Mouse (Mus musculus): ENCODE data around the gene Esrrg. TPM values are rescaled to one million over a fixed set of nuclear protein-coding genes. Genes with fewer than 3 reads are reported as not detected.

The Esrrg gene
- polyA plus RNA-seq, 1 experiment from 2014 or later: 1.0 TPM

- no peaks in the 10 kb centered on the region for H3K36me3 ChIP-seq
- H3K27ac ChIP-seq (replicated peaks): no peak overlapping the region
- H3K4me3 ChIP-seq (replicated peaks): no peak overlapping the region
- H3K4me1 ChIP-seq: no peaks in the 10 kb centered on the region
- WGBS: 51% methylated on average over 10 of the region's 10 CpGs
- ATAC-seq (ENCODE audit: insufficient number of reproducible peaks, low FRiP score, low TSS enrichment, low read depth): no peak
- H3K9me3 ChIP-seq (replicated peaks): no peaks in the 10 kb centered on the region
- no peak overlapping the region for H3K9ac ChIP-seq
- H3K27me3 ChIP-seq: no peaks in the 10 kb centered on the region
- no peak overlapping the region for H3K4me2 ChIP-seq (replicated peaks)
Observed at GRCm38 (mm10) chr1:188214885-188215611, 606.5 kb downstream of the Esrrg start.

- Histone ChIP-seq H3K4me2 (replicated peaks) (no peak overlapping the region), H3K27ac (replicated peaks) (no peak overlapping the region), H3K9me3 (replicated peaks) (no peaks in the 10 kb centered on the region), H3K27me3 (no peaks in the 10 kb centered on the region), H3K9ac (no peak overlapping the region), H3K36me3 (no peaks in the 10 kb centered on the region), H3K4me1 (no peaks in the 10 kb centered on the region), H3K4me3 (replicated peaks) (no peak overlapping the region)
- 69% methylated on average over 4 of the region's 4 CpGs for WGBS
- ATAC-seq (ENCODE audit: insufficient number of reproducible peaks, low FRiP score, low TSS enrichment, low read depth): no peak
Observed at GRCm38 (mm10) chr1:188221226-188221792, 612.7 kb downstream of the Esrrg start.

DNA sequence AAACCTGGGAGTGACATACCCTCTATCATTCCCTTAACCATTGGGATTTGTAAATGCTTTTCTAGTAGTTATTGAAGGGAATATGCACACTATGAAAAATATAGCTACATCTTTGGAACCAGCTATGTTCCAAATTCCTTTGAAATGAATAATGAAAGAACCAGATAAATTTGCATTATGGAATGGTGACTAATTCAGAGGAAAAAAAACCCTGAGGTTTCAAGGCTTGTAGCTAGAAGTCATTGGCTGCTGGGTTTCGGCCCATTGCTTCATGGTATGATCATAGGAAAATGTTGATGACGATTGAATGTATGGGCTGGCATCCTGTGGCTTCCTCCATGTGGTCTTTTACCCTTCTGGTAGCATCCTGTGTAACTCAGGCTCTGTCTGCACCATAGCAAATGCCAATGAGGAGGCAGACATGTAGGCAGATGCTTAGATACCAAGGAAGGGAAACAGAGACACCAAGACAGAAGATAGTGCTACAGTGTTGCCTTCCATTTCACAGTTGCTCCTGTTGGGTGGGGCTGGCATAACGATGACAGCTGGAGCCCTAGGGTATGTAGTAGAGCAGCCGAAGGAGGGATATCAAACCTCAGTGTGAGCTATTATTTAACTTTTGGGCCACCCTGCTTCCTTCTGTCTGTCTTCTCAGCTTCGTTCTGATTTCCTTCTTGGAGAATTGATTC lies 624.6 kb downstream of the Esrrg start:
- H3K36me3 ChIP-seq: no peaks in the 10 kb centered on the region
- H3K27ac ChIP-seq (replicated peaks): no peak overlapping the region
- H3K9ac ChIP-seq: no peak overlapping the region
- no peaks in the 10 kb centered on the region for H3K9me3 ChIP-seq (replicated peaks)
- ATAC-seq (ENCODE audit: insufficient number of reproducible peaks, low FRiP score, low TSS enrichment, low read depth): no peak
- no peaks in the 10 kb centered on the region for H3K27me3 ChIP-seq
- H3K4me3 ChIP-seq (replicated peaks): no peak overlapping the region
- 76% methylated on average over 5 of the region's 5 CpGs for WGBS
- no peak overlapping the region for H3K4me2 ChIP-seq (replicated peaks)
- no peaks in the 10 kb centered on the region for H3K4me1 ChIP-seq

- H3K4me3 ChIP-seq (replicated peaks): no peak overlapping the region
- no peaks in the 10 kb centered on the region for H3K9me3 ChIP-seq (replicated peaks)
- H3K9ac ChIP-seq: no peak overlapping the region
- H3K4me1 ChIP-seq: no peaks in the 10 kb centered on the region
- no peaks in the 10 kb centered on the region for H3K36me3 ChIP-seq
- H3K27me3 ChIP-seq: no peaks in the 10 kb centered on the region
- no peak overlapping the region for H3K4me2 ChIP-seq (replicated peaks)
- ATAC-seq (ENCODE audit: insufficient number of reproducible peaks, low FRiP score, low TSS enrichment, low read depth): no peak
- no peak overlapping the region for H3K27ac ChIP-seq (replicated peaks)
Observed at GRCm38 (mm10) chr1:188238636-188239035, 630.0 kb downstream of the Esrrg start.

- Histone ChIP-seq H3K4me3 (replicated peaks) (no peak overlapping the region), H3K4me2 (replicated peaks) (no peak overlapping the region), H3K27me3 (no peaks in the 10 kb centered on the region), H3K9me3 (replicated peaks) (no peaks in the 10 kb centered on the region), H3K36me3 (no peaks in the 10 kb centered on the region), H3K4me1 (0 out of 2 replicates have a peak, but pooled peaks cover 2% of the 10 kb centered on the region), H3K9ac (no peak overlapping the region), H3K27ac (replicated peaks) (no peak overlapping the region)
- WGBS: 87% methylated on average over 10 of the region's 10 CpGs
- no peak for ATAC-seq (ENCODE audit: insufficient number of reproducible peaks, low FRiP score, low TSS enrichment, low read depth)
Observed at GRCm38 (mm10) chr1:188241766-188242165, 633.2 kb downstream of the Esrrg start.

DNA sequence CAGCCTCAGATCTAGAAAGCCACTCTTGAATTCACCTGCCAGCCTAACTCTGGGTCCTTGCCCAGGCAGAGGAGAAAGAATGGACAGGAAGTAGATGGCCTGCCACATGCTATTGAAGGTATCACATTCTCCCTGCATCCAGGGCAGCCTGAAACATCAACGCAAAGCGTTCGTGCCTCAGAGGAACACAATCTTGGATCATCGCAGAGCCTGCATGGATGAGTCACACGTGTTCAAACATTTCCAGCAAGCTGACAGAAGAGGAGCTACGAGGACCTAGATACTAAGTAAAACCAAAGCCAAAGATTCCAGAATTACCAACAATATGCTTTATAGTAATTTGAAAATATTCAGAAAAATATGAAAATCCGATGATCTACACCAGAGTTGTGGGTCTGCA lies 648.9 kb downstream of the Esrrg start:
- no peak for ATAC-seq (ENCODE audit: insufficient number of reproducible peaks, low FRiP score, low TSS enrichment, low read depth)

DNA sequence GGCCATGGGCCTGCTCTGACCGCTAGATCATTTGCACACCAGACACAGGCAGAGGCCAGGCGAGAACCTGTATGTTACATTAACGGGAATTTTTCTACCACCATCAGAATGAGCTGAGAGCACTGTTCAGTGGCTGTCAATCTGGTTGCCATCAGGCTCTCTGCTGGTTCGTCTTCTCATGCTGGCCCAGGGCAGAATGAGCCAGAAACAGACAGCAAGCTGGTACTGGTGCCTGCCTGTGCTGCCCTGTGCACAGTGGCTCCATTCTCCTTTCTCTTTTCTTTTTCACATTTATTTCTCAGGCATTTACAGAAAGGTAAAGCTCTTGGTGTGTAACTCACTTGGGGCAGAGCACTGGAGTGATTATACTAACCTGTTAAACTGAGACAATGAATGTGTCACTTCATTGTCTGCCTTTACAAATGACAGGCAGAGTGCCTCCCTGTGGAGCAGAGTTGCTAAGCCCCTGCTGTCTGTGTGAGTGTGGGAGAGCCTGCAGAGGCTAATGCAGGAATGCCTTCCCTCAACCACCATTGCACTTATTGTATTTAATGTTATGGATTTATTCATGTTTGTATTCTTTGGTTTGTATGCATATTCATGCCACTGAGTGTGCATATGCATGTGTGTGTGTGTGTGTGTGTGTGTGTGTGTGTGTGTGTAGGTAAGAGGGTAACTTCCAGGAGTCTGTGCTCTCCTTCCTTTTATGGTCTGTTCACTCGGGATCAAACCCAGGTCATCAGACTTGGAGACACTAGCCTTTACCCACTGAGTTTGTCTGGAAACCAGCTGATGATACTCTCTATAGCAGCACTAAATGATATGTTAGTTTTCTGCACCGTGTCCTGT lies 651.9 kb downstream of the Esrrg start:
- Histone ChIP-seq H3K4me2 (replicated peaks) (no peak overlapping the region), H3K4me1 (no peaks in the 10 kb centered on the region), H3K27ac (replicated peaks) (no peak overlapping the region), H3K36me3 (no peaks in the 10 kb centered on the region), H3K4me3 (replicated peaks) (no peak overlapping the region), H3K9ac (no peak overlapping the region), H3K27me3 (no peaks in the 10 kb centered on the region), H3K9me3 (replicated peaks) (no peaks in the 10 kb centered on the region)
- no peak for ATAC-seq (ENCODE audit: insufficient number of reproducible peaks, low FRiP score, low TSS enrichment, low read depth)
- WGBS: 62% methylated on average over 6 of the region's 6 CpGs

More for the DNA sequence above, 648.9 kb downstream of the Esrrg start:
- Histone ChIP-seq H3K9ac (no peak overlapping the region), H3K36me3 (no peaks in the 10 kb centered on the region), H3K27me3 (no peaks in the 10 kb centered on the region), H3K27ac (replicated peaks) (no peak overlapping the region), H3K9me3 (replicated peaks) (no peaks in the 10 kb centered on the region), H3K4me2 (replicated peaks) (no peak overlapping the region), H3K4me1 (no peaks in the 10 kb centered on the region), H3K4me3 (replicated peaks) (no peak overlapping the region)
- whole genome bisulfite sequencing: 78% methylated on average over 7 of the region's 7 CpGs

DNA sequence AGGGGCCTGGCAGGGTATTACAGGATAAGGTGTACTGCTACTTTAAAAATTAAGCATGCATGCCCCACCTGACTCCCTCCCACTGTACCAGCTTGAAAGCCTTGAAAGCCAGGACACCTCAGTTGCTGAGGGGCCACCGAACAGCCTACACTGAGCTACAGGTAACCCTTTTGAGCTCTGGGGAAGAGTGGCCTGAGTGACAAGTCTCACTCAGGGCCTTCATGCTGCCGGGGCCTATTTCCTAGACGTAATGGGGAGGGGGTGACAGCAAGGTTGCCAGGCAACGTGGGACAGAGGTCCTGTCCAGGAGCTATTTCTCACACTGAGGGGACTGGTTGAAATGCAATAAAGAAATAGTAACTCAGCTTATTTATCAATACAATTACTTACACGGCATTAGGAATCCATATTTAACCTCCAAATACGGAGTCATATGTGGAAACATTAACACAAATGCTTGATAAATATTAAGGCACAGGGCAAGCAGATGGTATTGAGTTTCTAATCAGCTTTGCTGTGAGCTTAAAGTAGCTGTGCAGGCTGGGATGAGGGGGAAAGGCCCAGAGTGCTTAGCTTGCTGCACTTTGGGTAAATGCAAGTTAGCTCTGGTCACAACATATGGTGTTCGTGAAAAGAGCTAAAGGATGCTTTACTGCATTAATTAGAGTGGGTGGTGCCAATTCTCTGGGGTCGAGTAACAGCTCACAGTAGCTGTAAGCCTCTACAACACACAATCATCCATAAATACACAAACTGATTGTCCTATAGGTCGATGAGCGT lies 653.5 kb downstream of the Esrrg start, which contains the start of gene Ush2a:
TSS of gene Ush2a (plus strand) at position 121 of the 780 bp plus-strand sequence.
- WGBS: 64% methylated on average over 10 of the region's 10 CpGs
- H3K4me3 ChIP-seq (replicated peaks): no peak within 1 kb of the TSS
- H3K27ac ChIP-seq (replicated peaks): no peak within 1 kb of the TSS
- H3K9ac ChIP-seq: no peak within 1 kb of the TSS
- ATAC-seq (ENCODE audit: insufficient number of reproducible peaks, low FRiP score, low TSS enrichment, low read depth): no peak
- no peaks in the 10 kb centered on the region for H3K27me3 ChIP-seq
- no peaks in the 10 kb centered on the region for H3K9me3 ChIP-seq (replicated peaks)
- no peaks in the 10 kb centered on the region for H3K36me3 ChIP-seq
- no peak within 1 kb of the TSS for H3K4me2 ChIP-seq (replicated peaks)
- no peaks in the 10 kb centered on the region for H3K4me1 ChIP-seq

Data from embryonic facial prominence, embryonic 15.5 days (tissue).